Mouse (Mus musculus) embryonic facial prominence, embryonic 11.5 days (tissue): ENCODE data around the gene Adal. TPM values are rescaled to one million over a fixed set of nuclear protein-coding genes. Genes with fewer than 3 reads are reported as not detected.

Experiments used
- ATAC-seq: fragments of 200-750 bp; cut with Nextera tagmentation; replicated peaks from 2 replicates; pipeline ENCODE4 v1.8.0; 2017; ENCODE audit warnings: low read depth; ENCODE audit not compliant: insufficient number of reproducible peaks, low FRiP score, low TSS enrichment
- DNase-seq: peaks from one replicate; pipeline ENCODE4 v3.0.0-alpha.2; 2015; ENCODE audit warnings: low spot score
- H3K27ac ChIP-seq: fragments of 300-500 bp; sonication (generic); replicated peaks from 2 replicates; pipeline ENCODE4 v1.5.1; 2014; ENCODE audit warnings: mild to moderate bottlenecking, low read depth, low read length, control low read depth
- H3K27me3 ChIP-seq: fragments of 300-500 bp; sonication (generic); 2 replicates; pipeline ENCODE4 v1.6.1; 2014; ENCODE audit warnings: mild to moderate bottlenecking, low read length, moderate library complexity, mixed read lengths; ENCODE audit not compliant: control insufficient read depth, insufficient read depth
- H3K36me3 ChIP-seq: fragments of 300-500 bp; sonication (generic); replicated peaks from 2 replicates; pipeline ENCODE4 v1.6.1; 2014; ENCODE audit warnings: low read depth, mild to moderate bottlenecking, low read length, moderate library complexity, mixed read lengths; ENCODE audit not compliant: control insufficient read depth, insufficient read depth
- H3K4me1 ChIP-seq: fragments of 300-500 bp; sonication (generic); 2 replicates; pipeline ENCODE4 v1.6.1; 2014; ENCODE audit warnings: low read length, mixed read lengths; ENCODE audit not compliant: control insufficient read depth, insufficient read depth
- H3K4me2 ChIP-seq: fragments of 300-500 bp; sonication (generic); 2 replicates; pipeline ENCODE4 v1.6.1; 2014; ENCODE audit warnings: low read depth, mild to moderate bottlenecking, control low read depth, low read length, moderate library complexity
- H3K4me3 ChIP-seq: fragments of 300-500 bp; sonication (generic); 2 replicates; pipeline ENCODE4 v1.5.1; 2014; ENCODE audit warnings: low read depth, low read length, control low read depth
- H3K9ac ChIP-seq: fragments of 300-500 bp; sonication (generic); replicated peaks from 2 replicates; pipeline ENCODE4 v1.6.1; 2014; ENCODE audit warnings: mild to moderate bottlenecking, control low read depth, low read length
- H3K9me3 ChIP-seq: fragments of 300-500 bp; sonication (generic); replicated peaks from 2 replicates; pipeline ENCODE4 v1.6.1; 2016; ENCODE audit warnings: mild to moderate bottlenecking, low read length, inconsistent platforms, mixed read lengths; ENCODE audit not compliant: control insufficient read depth
- WGBS: fragments of 180-500 bp; shearing (Covaris S2); extraction: QIAGEN DNeasy Blood & Tissue Kit; methylation state at CpG from one replicate; pipeline ENCODE4 v1.1.7; 2014; 5-methylcytosine and 5-hydroxymethylcytosine counted together
- polyA plus RNA-seq: library from polyadenylated mRNA; unstranded; fragments of >200 nt; fragmentation: Nextera tagmentation; extraction: Ambion mirVana; gene quantifications from 2 replicates; pipeline ENCODE4 v1.2.1, GENCODE M21; 2014

The Adal gene
- polyA plus RNA-seq, 1 experiment from 2014 or later = 29.0 TPM

- H3K27ac ChIP-seq = no peak overlapping the region
- WGBS = 91% methylated on average over 7 of the region's 7 CpGs
- peaks cover 2% of the 10 kb centered on the region for H3K36me3 ChIP-seq
These were observed 43.9 kb downstream of the Adal start for GRCm38 (mm10) chr2:121184142-121184541.

GRCm38 (mm10) chr2:121188530-121188929 is 48.3 kb downstream of the Adal start:
- H3K9ac ChIP-seq = no peak overlapping the region
- H3K9me3 ChIP-seq = no peaks in the 10 kb centered on the region
- H3K27me3 ChIP-seq = no peaks in the 10 kb centered on the region
- H3K4me1 ChIP-seq = no peaks in the 10 kb centered on the region
- DNase-seq (no peak), ATAC-seq (no peak)
- no peak overlapping the region for H3K27ac ChIP-seq
- 84% methylated on average over 1 of the region's 1 CpGs for WGBS
- H3K4me3 ChIP-seq = no peak overlapping the region
- peaks cover 12% of the 10 kb centered on the region for H3K36me3 ChIP-seq
- no peak overlapping the region for H3K4me2 ChIP-seq

More at GRCm38 (mm10) chr2:121184142-121184541, 43.9 kb downstream of the Adal start:
- Histone ChIP-seq H3K4me3 (no peak overlapping the region), H3K4me2 (no peak overlapping the region), H3K9me3 (no peaks in the 10 kb centered on the region), H3K27me3 (no peaks in the 10 kb centered on the region), H3K4me1 (no peaks in the 10 kb centered on the region), H3K9ac (no peak overlapping the region)
- DNase-seq = no peak
- no peak for ATAC-seq

GRCm38 (mm10) chr2:121195466-121195865 is 55.2 kb downstream of the Adal start:
- Histone ChIP-seq H3K9me3 (no peaks in the 10 kb centered on the region), H3K4me3 (no peak overlapping the region), H3K27me3 (no peaks in the 10 kb centered on the region), H3K9ac (no peak overlapping the region), H3K36me3 (peaks cover 19% of the 10 kb centered on the region), H3K27ac (no peak overlapping the region), H3K4me1 (no peaks in the 10 kb centered on the region), H3K4me2 (no peak overlapping the region)
- ATAC-seq (no peak), DNase-seq (no peak)
- WGBS = 95% methylated on average over 9 of the region's 9 CpGs

DNA sequence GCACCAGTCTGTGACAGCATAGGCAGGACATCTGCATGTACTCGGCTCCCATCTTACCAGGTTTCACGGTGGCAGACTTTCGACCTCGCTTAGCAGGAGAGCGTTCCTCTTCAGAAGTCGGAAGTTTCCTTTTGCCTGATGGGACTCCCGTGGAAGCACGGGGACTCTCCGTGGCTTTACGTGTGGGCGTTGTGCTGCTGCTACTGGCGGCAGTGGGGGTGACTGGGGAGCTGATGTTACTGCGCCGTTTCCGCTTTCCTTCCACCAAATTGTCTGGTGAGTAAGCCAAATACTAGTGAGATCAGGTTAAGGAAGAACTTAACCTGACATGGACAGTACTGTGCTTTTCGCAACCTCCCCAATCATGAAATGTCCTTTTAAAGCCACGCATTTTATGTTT is 64.0 kb downstream of the Adal start:
- no peak for DNase-seq
- no peaks in the 10 kb centered on the region for H3K4me1 ChIP-seq
- no peak overlapping the region for H3K4me3 ChIP-seq
- no peaks in the 10 kb centered on the region for H3K27me3 ChIP-seq
- H3K4me2 ChIP-seq = no peak overlapping the region
- no peak overlapping the region for H3K27ac ChIP-seq
- no peak overlapping the region for H3K9ac ChIP-seq
- 92% methylated on average over 17 of the region's 17 CpGs for WGBS
- no peaks in the 10 kb centered on the region; the same call in none of the 2 replicates for H3K36me3 ChIP-seq
- H3K9me3 ChIP-seq = no peaks in the 10 kb centered on the region
- no peak for ATAC-seq

Other genes with a start within 250 kb of the Adal start
- 17.9 and 24.0 TPM in 2 replicates for gene Ubr1, start 169.7 kb upstream of the Adal start, polyA plus RNA-seq
- 2.1 and 2.8 TPM in 2 replicates for gene Tmem62, start 163.4 kb upstream of the Adal start, polyA plus RNA-seq
- 33.3 and 40.9 TPM in 2 replicates for gene Ccndbp1, start 132.0 kb upstream of the Adal start, polyA plus RNA-seq
- gene Epb42, start 103.4 kb upstream of the Adal start, polyA plus RNA-seq = 6.5 and 6.7 TPM in 2 replicates
- not detected in 2 replicates for gene Tgm5, start 54.6 kb upstream of the Adal start, polyA plus RNA-seq
- not detected in 2 replicates for gene Tgm7, start 30.6 kb upstream of the Adal start, polyA plus RNA-seq
- gene Lcmt2, start 225 bp downstream of the Adal start, polyA plus RNA-seq = 23.0 and 25.2 TPM in 2 replicates
- gene Tubgcp4, start 30.2 kb downstream of the Adal start, polyA plus RNA-seq = 60.7 and 65.1 TPM in 2 replicates
- gene Zscan29, start 30.7 kb downstream of the Adal start, polyA plus RNA-seq = 10.2 and 13.6 TPM in 2 replicates
- 84.7 and 88.7 TPM in 2 replicates for gene Trp53bp1, start 131.0 kb downstream of the Adal start, polyA plus RNA-seq
- gene Map1a, start 149.2 kb downstream of the Adal start, polyA plus RNA-seq = 4.0 and 4.8 TPM in 2 replicates
- gene Ppip5k1, start 215.0 kb downstream of the Adal start, polyA plus RNA-seq = 6.9 and 8.3 TPM in 2 replicates
- 9.7 and 12.6 TPM in 2 replicates for gene Ckmt1, start 217.3 kb downstream of the Adal start, polyA plus RNA-seq
- gene Strc, start 246.7 kb downstream of the Adal start, polyA plus RNA-seq = not detected in 2 replicates